Mouse (Mus musculus): ENCODE results near the gene Acot12. TPM values are rescaled to one million over a fixed set of nuclear protein-coding genes. Genes with fewer than 3 reads are reported as not detected.
"Not testable (repeated sequence)": the region's sequence is repeated elsewhere in the genome, so short reads cannot be mapped to it uniquely, and the experiment has no call there.

Gene Acot12
- total RNA-seq, 2 experiments from 2014 or later: 0.09 to 0.27 TPM

- DNase-seq: no peak
These were observed 19.2 kb downstream of the Acot12 start for GRCm38 (mm10) chr13:91760302-91761050.

- no peak for DNase-seq
These were observed 20.5 kb downstream of the Acot12 start for GRCm38 (mm10) chr13:91761654-91762445.

GRCm38 (mm10) chr13:91763654-91764053 lies 22.3 kb downstream of the Acot12 start:
- not testable (repeated sequence) for DNase-seq

- DNase-seq: no peak
These were observed 24.3 kb downstream of the Acot12 start for GRCm38 (mm10) chr13:91765627-91766026.

GRCm38 (mm10) chr13:91768683-91769651 lies 27.7 kb downstream of the Acot12 start:
- no peak for DNase-seq

GRCm38 (mm10) chr13:91778092-91778491 lies 36.8 kb downstream of the Acot12 start:
- DNase-seq: no peak

GRCm38 (mm10) chr13:91779892-91780291 lies 38.6 kb downstream of the Acot12 start:
- no peak for DNase-seq

- no peak for DNase-seq
These were observed 50.7 kb downstream of the Acot12 start for GRCm38 (mm10) chr13:91792035-91792434.

GRCm38 (mm10) chr13:91794926-91795436 lies 53.7 kb downstream of the Acot12 start:
- no peak for DNase-seq

GRCm38 (mm10) chr13:91795593-91795992 lies 54.3 kb downstream of the Acot12 start:
- no peak for DNase-seq

GRCm38 (mm10) chr13:91796003-91796402 lies 54.7 kb downstream of the Acot12 start:
- no peak for DNase-seq

GRCm38 (mm10) chr13:91796916-91797315 lies 55.6 kb downstream of the Acot12 start:
- DNase-seq: no peak

GRCm38 (mm10) chr13:91797442-91797841 lies 56.1 kb downstream of the Acot12 start:
- DNase-seq: no peak

GRCm38 (mm10) chr13:91801726-91802125 lies 60.4 kb downstream of the Acot12 start:
- DNase-seq: no peak

GRCm38 (mm10) chr13:91807155-91807839 lies 66.0 kb downstream of the Acot12 start, which contains the start of gene Zcchc9:
TSS of gene Zcchc9 (minus strand) at chr13:91807705.
- peak; percentile 87 for DNase-seq

GRCm38 (mm10) chr13:91807874-91808575 lies 66.7 kb downstream of the Acot12 start:
- DNase-seq: no peak

- DNase-seq: no peak
These were observed 68.2 kb downstream of the Acot12 start for GRCm38 (mm10) chr13:91809476-91809875.

GRCm38 (mm10) chr13:91814670-91815069 lies 73.4 kb downstream of the Acot12 start:
- no peak for DNase-seq

- DNase-seq: no peak
These were observed 82.4 kb downstream of the Acot12 start for GRCm38 (mm10) chr13:91823735-91824134.

- peak; percentile 70 for DNase-seq
These were observed 83.7 kb downstream of the Acot12 start for GRCm38 (mm10) chr13:91824845-91825550.
